Mouse (Mus musculus) megakaryocyte, embryonic 14.5 days (primary cell): Measurements from ENCODE around the gene Plekha3. TPM values are rescaled to one million over a fixed set of nuclear protein-coding genes. Genes with fewer than 3 reads are reported as not detected.

Experiments used
- H3K27me3 ChIP-seq: replicated peaks from 2 replicates; pipeline ENCODE3; 2012; ENCODE audit warnings: inconsistent platforms
- H3K36me3 ChIP-seq: replicated peaks from 2 replicates; pipeline ENCODE3; 2012; ENCODE audit warnings: low read length, inconsistent platforms, mixed read lengths
- H3K4me1 ChIP-seq: 2 replicates; pipeline ENCODE4 v1.6.1; 2012; ENCODE audit warnings: inconsistent platforms
- H3K4me3 ChIP-seq: replicated peaks from 2 replicates; pipeline ENCODE3; 2012; ENCODE audit warnings: moderate library complexity, mild to moderate bottlenecking, inconsistent platforms
- H3K9me3 ChIP-seq: 2 replicates; pipeline ENCODE4 v1.6.1; 2012; ENCODE audit warnings: inconsistent platforms
- FLI1 ChIP-seq: IDR thresholded peaks from 2 replicates; pipeline ENCODE4 v1.6.1; 2012; ENCODE audit warnings: low read length, inconsistent platforms, mixed read lengths
- GATA1 ChIP-seq: IDR thresholded peaks from 3 replicates; pipeline ENCODE4 v1.6.1; 2012; ENCODE audit warnings: mixed read lengths, low read length, inconsistent platforms, borderline replicate concordance
- polyA plus RNA-seq: library from polyadenylated mRNA; stranded (reverse); fragments of >175 nt; gene quantifications from 2 replicates; pipeline ENCODE4 v1.2.3, GENCODE M21; 2012; ENCODE audit warnings: low replicate concordance; ENCODE audit not compliant: insufficient read depth

Gene Plekha3
- polyA plus RNA-seq, 1 experiment, result 2.0 TPM

- Histone ChIP-seq H3K27me3 (no peaks in the 10 kb centered on the region), H3K36me3 (peaks cover 20% of the 10 kb centered on the region), H3K4me3 (peak overlapping the region; percentile 94), H3K4me1 (peaks cover 58% of the 10 kb centered on the region), H3K9me3 (no peaks in the 10 kb centered on the region)
- TF ChIP-seq FLI1, result no peak
- no peak for TF ChIP-seq GATA1
These were observed 1.5 kb upstream of the Plekha3 start for GRCm38 (mm10) chr2:76673472-76674081.

- Histone ChIP-seq H3K4me3 (peak overlapping the region; percentile 95), H3K4me1 (peaks cover 71% of the 10 kb centered on the region), H3K27me3 (no peaks in the 10 kb centered on the region), H3K9me3 (no peaks in the 10 kb centered on the region), H3K36me3 (peaks cover 26% of the 10 kb centered on the region)
- TF ChIP-seq GATA1 (no peak), FLI1 (no peak)
These were observed 370 bp downstream of the Plekha3 start for GRCm38 (mm10) chr2:76675451-76675850.

- Histone ChIP-seq H3K36me3 (peaks cover 31% of the 10 kb centered on the region), H3K9me3 (no peaks in the 10 kb centered on the region), H3K4me1 (peaks cover 71% of the 10 kb centered on the region), H3K4me3 (peak overlapping the region; percentile 95), H3K27me3 (no peaks in the 10 kb centered on the region)
- TF ChIP-seq FLI1 (no peak), GATA1 (no peak)
These were observed 868 bp downstream of the Plekha3 start for GRCm38 (mm10) chr2:76675949-76676348.

GRCm38 (mm10) chr2:76676401-76677226, 1.5 kb downstream of the Plekha3 start:
- H3K4me3 ChIP-seq, result peak overlapping the region; percentile 95
- no peaks in the 10 kb centered on the region for H3K9me3 ChIP-seq
- no peaks in the 10 kb centered on the region for H3K27me3 ChIP-seq
- TF ChIP-seq FLI1 (no peak), GATA1 (no peak)
- peaks cover 35% of the 10 kb centered on the region for H3K36me3 ChIP-seq
- H3K4me1 ChIP-seq, result peaks cover 65% of the 10 kb centered on the region

GRCm38 (mm10) chr2:76682301-76682700, 7.2 kb downstream of the Plekha3 start:
- H3K4me3 ChIP-seq, result no peak overlapping the region
- peaks cover 48% of the 10 kb centered on the region for H3K4me1 ChIP-seq
- H3K27me3 ChIP-seq, result no peaks in the 10 kb centered on the region
- H3K36me3 ChIP-seq, result peaks cover 89% of the 10 kb centered on the region
- TF ChIP-seq GATA1 (no peak), FLI1 (no peak)
- H3K9me3 ChIP-seq, result no peaks in the 10 kb centered on the region

DNA sequence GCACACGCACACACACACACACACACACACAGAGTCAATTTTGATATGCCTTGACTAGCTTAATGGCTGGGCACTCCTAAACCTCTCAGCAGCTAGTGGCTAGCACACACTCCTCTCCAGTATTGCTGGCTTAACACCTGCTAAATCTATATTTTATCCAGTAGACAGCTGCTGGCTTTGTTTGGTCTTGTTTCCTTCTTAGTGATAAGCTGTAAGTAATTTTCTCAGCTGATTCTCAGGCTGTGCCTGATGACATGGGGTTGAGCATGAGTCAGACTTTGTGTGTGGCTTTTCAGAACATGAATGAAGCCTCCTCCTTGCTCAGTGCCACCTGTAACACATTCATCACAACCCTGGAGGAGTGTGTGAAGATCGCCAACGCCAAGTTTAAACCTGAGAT, 11.9 kb downstream of the Plekha3 start:
- Histone ChIP-seq H3K4me3 (no peak overlapping the region), H3K27me3 (no peaks in the 10 kb centered on the region), H3K9me3 (no peaks in the 10 kb centered on the region), H3K4me1 (peaks cover 55% of the 10 kb centered on the region), H3K36me3 (peaks cover 91% of the 10 kb centered on the region)
- TF ChIP-seq GATA1 (no peak), FLI1 (no peak)

GRCm38 (mm10) chr2:76687608-76688007, 12.5 kb downstream of the Plekha3 start:
- peaks cover 55% of the 10 kb centered on the region for H3K4me1 ChIP-seq
- TF ChIP-seq FLI1 (no peak), GATA1 (no peak)
- no peaks in the 10 kb centered on the region for H3K9me3 ChIP-seq
- peaks cover 91% of the 10 kb centered on the region for H3K36me3 ChIP-seq
- no peak overlapping the region for H3K4me3 ChIP-seq
- no peaks in the 10 kb centered on the region for H3K27me3 ChIP-seq

GRCm38 (mm10) chr2:76688162-76688561, 13.1 kb downstream of the Plekha3 start:
- peaks cover 91% of the 10 kb centered on the region for H3K36me3 ChIP-seq
- H3K27me3 ChIP-seq, result no peaks in the 10 kb centered on the region
- H3K4me1 ChIP-seq, result peaks cover 55% of the 10 kb centered on the region
- H3K9me3 ChIP-seq, result no peaks in the 10 kb centered on the region
- TF ChIP-seq FLI1, result no peak
- TF ChIP-seq GATA1, result no peak
- no peak overlapping the region for H3K4me3 ChIP-seq

GRCm38 (mm10) chr2:76690436-76691204, 15.5 kb downstream of the Plekha3 start:
- no peaks in the 10 kb centered on the region for H3K27me3 ChIP-seq
- H3K36me3 ChIP-seq, result peaks cover 95% of the 10 kb centered on the region
- no peaks in the 10 kb centered on the region for H3K9me3 ChIP-seq
- H3K4me3 ChIP-seq, result no peak overlapping the region
- TF ChIP-seq GATA1, result no peak
- no peak for TF ChIP-seq FLI1
- peaks cover 48% of the 10 kb centered on the region for H3K4me1 ChIP-seq

GRCm38 (mm10) chr2:76693765-76694164, 18.7 kb downstream of the Plekha3 start:
- H3K36me3 ChIP-seq, result peaks cover 92% of the 10 kb centered on the region

More at GRCm38 (mm10) chr2:76693765-76694164, 18.7 kb downstream of the Plekha3 start:
- no peaks in the 10 kb centered on the region for H3K27me3 ChIP-seq
- no peak for TF ChIP-seq GATA1
- no peak for TF ChIP-seq FLI1
- peaks cover 20% of the 10 kb centered on the region for H3K4me1 ChIP-seq
- no peaks in the 10 kb centered on the region for H3K9me3 ChIP-seq
- H3K4me3 ChIP-seq, result no peak overlapping the region
